Mouse (Mus musculus): Measurements from ENCODE around the gene Olfr136.

Gene Olfr136

DNA sequence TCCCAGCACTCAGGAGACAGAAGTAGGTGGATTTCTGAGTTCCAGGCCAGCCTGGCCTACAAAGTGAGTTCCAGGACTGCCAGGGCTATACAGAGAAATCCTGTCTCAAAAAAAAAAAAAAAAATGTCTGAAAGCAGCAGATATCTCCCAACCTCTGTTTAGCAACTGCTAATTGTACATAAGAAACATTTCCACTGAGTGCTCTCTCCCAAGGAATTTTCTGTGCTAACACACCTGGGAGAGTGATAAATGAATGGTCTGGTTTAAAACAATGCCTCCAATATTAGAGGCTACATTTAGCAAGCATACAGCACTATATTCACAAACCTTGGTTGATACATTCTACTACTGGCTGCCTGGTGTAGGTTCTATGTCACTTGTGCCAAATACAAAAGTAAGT is at the start of gene Olfr136:
Gene Olfr136 (plus strand): TSS at position 301 of the 400 bp plus-strand sequence.
- no peak for DNase-seq (ENCODE audit: low read depth)

DNA sequence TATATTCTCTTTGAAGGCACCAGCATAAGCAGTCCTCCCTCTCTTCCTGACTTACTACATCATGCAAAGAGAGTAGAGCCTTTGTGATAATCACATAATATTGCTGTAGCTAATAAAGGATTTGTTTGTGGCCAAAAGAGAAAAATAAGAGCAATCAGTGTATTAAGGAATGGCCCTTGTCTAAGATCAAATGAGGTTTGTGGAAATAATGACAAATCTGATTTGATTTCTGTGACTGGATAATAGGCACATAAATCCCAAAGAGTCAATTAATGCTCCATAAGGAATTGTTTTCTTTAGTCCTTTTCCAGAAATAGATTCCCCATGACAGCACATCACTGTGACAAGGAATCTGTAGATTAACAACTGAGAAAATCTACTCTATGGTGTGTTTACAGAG is 22.2 kb upstream of the Olfr136 start, which contains the start of gene Olfr137:
Gene Olfr137 (minus strand): TSS at position 101 of the 400 bp plus-strand sequence.
- DNase-seq (ENCODE audit: low read depth) = no peak
